Mouse (Mus musculus) liver, embryonic 14.5 days (tissue): ENCODE measurements at regions not wholly inside any gene's neighbourhood (a gene's known extent, or its start where the extent isn't known, plus 50 kb on each side); places are given as distances from the start of the nearest gene placed in this dataset.

Experiments
- CTCF ChIP-seq: IDR thresholded peaks from 2 replicates; pipeline ENCODE4 v1.5.1; 2016; ENCODE audit warnings: antibody characterized with exemption, low read depth, control low read depth
- EP300 ChIP-seq: IDR thresholded peaks from 2 replicates; pipeline ENCODE4 v1.6.1; 2016; ENCODE audit warnings: antibody characterized with exemption, low read depth

- no peak for TF ChIP-seq CTCF
- no peak for TF ChIP-seq EP300
Measured at GRCm38 (mm10) chr12:25335069-25335468, 238.1 kb upstream of the Id2 start.
